Mouse (Mus musculus) erythroblast, embryonic 14.5 days (primary cell): ENCODE data around the gene Washc4. TPM values are rescaled to one million over a fixed set of nuclear protein-coding genes. Genes with fewer than 3 reads are reported as not detected.

Experiments used
- H3K27me3 ChIP-seq: 2 replicates; pipeline ENCODE4 v1.6.1; 2012; ENCODE audit warnings: inconsistent platforms; ENCODE audit not compliant: control insufficient read depth
- H3K36me3 ChIP-seq: 2 replicates; pipeline ENCODE4 v1.6.1; 2012; ENCODE audit warnings: mild to moderate bottlenecking, inconsistent platforms; ENCODE audit not compliant: control insufficient read depth
- H3K4me1 ChIP-seq: 2 replicates; pipeline ENCODE4 v1.6.1; 2012; ENCODE audit warnings: inconsistent platforms; ENCODE audit not compliant: control insufficient read depth
- H3K4me3 ChIP-seq: replicated peaks from 2 replicates; pipeline ENCODE3; 2012; ENCODE audit warnings: moderate library complexity, mild to moderate bottlenecking, inconsistent platforms
- H3K9me3 ChIP-seq: 2 replicates; pipeline ENCODE4 v1.6.1; 2012; ENCODE audit warnings: low read length, inconsistent platforms, mixed read lengths; ENCODE audit not compliant: control insufficient read depth
- GATA1 ChIP-seq: IDR thresholded peaks from 2 replicates; pipeline ENCODE4 v1.6.1; 2012; ENCODE audit warnings: low read length, inconsistent platforms, mixed read lengths
- TAL1 ChIP-seq: IDR thresholded peaks from 3 replicates; pipeline ENCODE4 v1.6.1; 2012; ENCODE audit warnings: low read length, inconsistent platforms, mixed read lengths
- polyA plus RNA-seq: library from polyadenylated mRNA; stranded (reverse); fragments of >175 nt; gene quantifications from 2 replicates; pipeline ENCODE4 v1.2.3, GENCODE M21; 2012

Washc4 gene
- polyA plus RNA-seq, 1 experiment = not detected

DNA sequence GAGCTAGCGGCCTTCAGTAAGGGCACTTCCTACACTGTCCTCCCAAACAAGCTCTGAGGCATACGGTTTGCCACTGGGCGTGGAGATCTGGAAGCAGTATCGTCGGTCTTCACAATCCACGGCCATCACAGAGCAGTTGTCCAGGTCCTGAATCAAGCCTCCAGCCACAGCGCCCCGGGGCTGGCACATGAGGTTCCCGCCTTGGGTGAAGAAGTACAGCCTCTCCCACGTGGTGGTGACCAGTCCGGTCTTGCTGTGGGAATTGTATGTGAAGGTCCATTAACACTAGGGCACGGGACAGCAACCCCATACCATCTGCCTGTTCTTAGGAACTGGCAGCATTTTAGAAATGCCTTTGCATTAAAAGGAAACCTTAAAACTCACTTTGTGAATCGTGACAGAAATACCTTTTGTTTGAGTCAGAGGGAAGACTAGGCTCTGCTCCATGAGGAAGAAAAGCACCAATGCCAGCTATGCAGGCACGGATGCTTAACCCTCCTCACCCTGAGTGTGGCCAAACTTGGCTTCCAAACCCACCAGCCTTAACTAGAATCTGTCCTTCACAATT is 69.2 kb downstream of the Washc4 start:
- Histone ChIP-seq H3K4me3 (no peak overlapping the region), H3K27me3 (no peaks in the 10 kb centered on the region), H3K36me3 (peaks cover 12% of the 10 kb centered on the region), H3K4me1 (no peaks in the 10 kb centered on the region), H3K9me3 (no peaks in the 10 kb centered on the region)
- no peak for TF ChIP-seq TAL1
- no peak for TF ChIP-seq GATA1

DNA sequence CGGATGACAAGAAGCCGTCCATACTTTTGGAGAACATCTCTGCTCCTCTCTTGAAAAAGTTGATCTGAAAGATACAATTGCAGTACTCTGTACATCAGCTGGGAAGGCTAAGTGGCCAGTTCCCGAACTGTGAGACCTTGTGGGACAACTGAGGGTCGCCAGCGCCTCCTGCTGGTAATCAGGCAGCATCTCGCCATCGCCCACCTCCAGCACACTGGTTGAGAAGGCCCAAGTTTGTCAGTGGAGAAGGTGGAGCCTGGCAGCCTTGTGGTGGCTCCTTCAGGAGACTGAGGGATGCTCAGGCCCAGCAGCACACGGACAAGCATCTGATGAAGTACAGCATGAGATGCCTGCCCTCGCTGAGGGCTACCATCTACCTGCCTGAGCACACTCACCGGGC is 73.8 kb downstream of the Washc4 start:
- no peak for TF ChIP-seq TAL1
- TF ChIP-seq GATA1 = no peak
- Histone ChIP-seq H3K27me3 (no peaks in the 10 kb centered on the region), H3K4me1 (no peaks in the 10 kb centered on the region), H3K9me3 (no peaks in the 10 kb centered on the region), H3K4me3 (no peak overlapping the region), H3K36me3 (peaks cover 9% of the 10 kb centered on the region; the same call in 1 of the 2 replicates)

DNA sequence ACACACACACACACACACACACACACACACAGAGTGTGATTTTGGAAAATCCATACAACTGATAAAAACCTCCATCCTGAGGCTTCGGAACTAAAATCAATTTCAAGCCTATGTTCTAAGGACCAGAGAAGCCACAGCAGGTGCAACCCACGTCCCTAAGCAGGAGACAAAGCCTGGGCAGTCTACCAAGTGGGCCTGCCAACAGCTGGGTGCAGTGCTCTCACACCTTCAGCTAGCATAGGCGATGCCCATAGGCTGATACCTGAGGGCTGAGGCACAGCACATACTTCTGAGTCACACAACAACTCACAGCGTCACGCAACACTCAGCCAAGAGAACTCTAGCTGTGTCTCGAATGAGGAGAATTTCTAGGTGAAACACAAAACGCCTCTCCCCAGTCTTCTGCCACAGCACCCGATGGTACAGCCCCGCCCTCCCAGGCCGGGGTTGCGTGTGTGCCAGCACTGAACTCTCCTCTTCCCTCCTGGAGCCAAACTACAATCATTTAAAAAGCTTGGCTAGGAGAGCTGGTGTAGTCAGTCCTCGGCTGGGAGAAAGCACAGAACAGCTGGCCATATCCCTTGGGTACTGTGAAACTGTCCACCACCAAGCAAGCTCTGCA is 75.4 kb downstream of the Washc4 start:
- peaks cover 5% of the 10 kb centered on the region; the same call in 1 of the 2 replicates for H3K36me3 ChIP-seq
- no peak overlapping the region for H3K4me3 ChIP-seq
- H3K4me1 ChIP-seq = no peaks in the 10 kb centered on the region
- H3K27me3 ChIP-seq = no peaks in the 10 kb centered on the region
- H3K9me3 ChIP-seq = no peaks in the 10 kb centered on the region
- TF ChIP-seq TAL1 (no peak), GATA1 (no peak)

DNA sequence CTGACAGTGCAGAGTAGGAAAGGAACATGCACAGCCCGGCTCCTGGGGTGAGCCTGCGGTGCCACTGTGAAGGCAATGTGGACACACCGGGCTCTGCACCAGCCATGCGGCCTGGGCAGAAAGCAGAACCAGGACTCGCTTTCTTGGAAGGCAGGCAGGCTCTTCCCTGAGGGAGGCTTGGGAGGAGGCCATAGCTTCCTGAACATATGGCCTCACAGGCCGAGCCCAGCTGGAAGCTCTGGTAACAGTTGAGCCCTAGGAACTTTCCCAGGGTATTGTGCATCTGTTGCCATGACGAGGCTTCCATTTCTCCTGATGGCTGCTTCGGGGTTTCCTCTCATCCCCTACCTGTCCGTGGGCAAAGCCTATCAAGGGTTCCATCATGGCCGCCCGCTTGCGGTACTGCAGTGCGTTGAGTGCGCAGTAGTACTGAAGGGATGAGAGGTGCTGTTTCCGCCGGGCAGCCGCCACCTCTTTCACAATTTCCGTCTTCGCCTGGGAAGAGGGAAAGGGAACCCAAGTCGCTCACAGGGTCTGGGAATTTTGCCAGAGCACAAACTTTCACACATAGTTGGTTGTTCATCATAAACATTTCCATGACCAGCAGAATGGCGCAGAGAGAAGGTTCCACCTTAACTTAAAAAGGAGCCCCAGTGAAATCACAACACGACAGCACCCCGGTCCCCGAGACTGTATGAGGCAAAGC is 77.0 kb downstream of the Washc4 start:
- H3K4me1 ChIP-seq = no peaks in the 10 kb centered on the region
- peaks cover 5% of the 10 kb centered on the region; the same call in 1 of the 2 replicates for H3K36me3 ChIP-seq
- H3K9me3 ChIP-seq = no peaks in the 10 kb centered on the region
- no peak for TF ChIP-seq TAL1
- no peak for TF ChIP-seq GATA1
- H3K4me3 ChIP-seq = no peak overlapping the region
- H3K27me3 ChIP-seq = no peaks in the 10 kb centered on the region

DNA sequence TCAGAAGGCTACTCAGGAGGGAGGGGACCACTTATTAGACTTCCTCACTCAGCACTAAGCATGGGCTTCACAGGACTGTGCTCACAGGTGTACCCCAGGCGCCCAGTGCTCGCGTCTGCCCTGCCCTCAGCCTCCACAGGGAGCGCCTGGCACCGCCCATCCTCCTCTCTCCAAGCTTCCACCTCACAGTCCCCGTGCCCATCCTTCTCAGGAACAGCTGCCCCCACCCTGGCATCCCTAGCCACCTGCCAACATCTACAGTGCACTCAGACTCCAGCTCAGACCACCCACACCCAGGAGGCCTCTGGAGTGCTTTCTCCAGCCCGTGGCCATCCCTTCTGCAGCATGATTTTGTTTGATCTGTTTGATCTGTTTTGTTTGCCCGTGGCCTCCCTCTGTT is 80.5 kb downstream of the Washc4 start:
- Histone ChIP-seq H3K4me3 (no peak overlapping the region), H3K9me3 (no peaks in the 10 kb centered on the region)
- TF ChIP-seq TAL1 (no peak), GATA1 (no peak)

DNA sequence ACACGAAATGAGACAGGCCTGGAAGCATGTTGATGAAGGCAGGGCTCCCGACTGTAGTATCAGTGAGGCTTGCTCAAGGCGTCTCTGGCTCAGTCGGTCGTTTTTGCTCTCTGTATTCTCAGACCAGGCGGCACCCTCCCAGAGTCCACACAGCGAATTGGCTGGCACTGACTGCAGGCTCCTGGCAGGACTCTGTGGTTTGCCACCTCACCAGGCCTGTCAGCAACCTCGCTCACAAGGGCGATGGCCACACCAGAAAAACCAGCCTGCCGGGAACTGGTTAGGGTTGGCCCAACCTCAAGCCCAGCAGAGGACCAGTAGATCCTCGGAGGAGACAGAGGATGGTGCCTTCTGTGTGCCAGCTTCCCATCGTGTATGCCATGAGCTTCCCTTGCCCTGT is 81.3 kb downstream of the Washc4 start:
- Histone ChIP-seq H3K9me3 (no peaks in the 10 kb centered on the region), H3K27me3 (no peaks in the 10 kb centered on the region), H3K36me3 (peaks cover 3% of the 10 kb centered on the region; the same call in 1 of the 2 replicates), H3K4me1 (no peaks in the 10 kb centered on the region), H3K4me3 (no peak overlapping the region)
- TF ChIP-seq TAL1 (no peak), GATA1 (no peak)

More for the DNA sequence above, 80.5 kb downstream of the Washc4 start:
- no peaks in the 10 kb centered on the region for H3K4me1 ChIP-seq
- no peaks in the 10 kb centered on the region for H3K27me3 ChIP-seq
- peaks cover 3% of the 10 kb centered on the region; the same call in 1 of the 2 replicates for H3K36me3 ChIP-seq

DNA sequence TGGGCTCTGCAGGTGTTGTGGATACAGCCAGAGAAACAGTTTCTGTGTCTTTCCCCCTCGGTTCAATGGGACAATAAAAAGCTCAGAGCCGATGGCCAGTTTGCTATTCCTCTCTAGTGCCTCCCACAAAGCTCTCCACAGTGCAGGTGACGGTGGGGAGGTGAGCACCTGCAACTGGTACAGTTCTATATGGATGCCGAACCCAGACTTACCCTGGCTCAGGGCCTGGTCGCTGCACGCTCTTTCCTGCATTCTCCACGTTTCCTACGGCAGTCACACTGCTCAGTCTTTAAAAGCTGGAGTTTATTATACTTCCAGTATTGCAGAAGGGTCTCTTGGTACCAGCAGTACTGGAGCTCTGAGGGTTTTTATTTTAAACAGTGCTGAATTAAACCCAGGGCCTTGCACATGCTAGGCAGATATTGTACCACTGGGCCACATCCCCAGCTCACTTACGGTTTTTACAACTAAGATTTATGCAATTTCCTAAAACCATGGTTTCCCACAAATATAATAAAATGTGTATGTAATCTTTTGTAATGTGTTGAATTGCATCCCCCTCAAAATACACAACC is 83.6 kb downstream of the Washc4 start:
- no peaks in the 10 kb centered on the region for H3K9me3 ChIP-seq
- no peak overlapping the region for H3K4me3 ChIP-seq
- H3K4me1 ChIP-seq = no peaks in the 10 kb centered on the region
- peaks cover 4% of the 10 kb centered on the region; the same call in 1 of the 2 replicates for H3K36me3 ChIP-seq
- TF ChIP-seq GATA1 = no peak
- TF ChIP-seq TAL1 = no peak
- no peaks in the 10 kb centered on the region for H3K27me3 ChIP-seq

DNA sequence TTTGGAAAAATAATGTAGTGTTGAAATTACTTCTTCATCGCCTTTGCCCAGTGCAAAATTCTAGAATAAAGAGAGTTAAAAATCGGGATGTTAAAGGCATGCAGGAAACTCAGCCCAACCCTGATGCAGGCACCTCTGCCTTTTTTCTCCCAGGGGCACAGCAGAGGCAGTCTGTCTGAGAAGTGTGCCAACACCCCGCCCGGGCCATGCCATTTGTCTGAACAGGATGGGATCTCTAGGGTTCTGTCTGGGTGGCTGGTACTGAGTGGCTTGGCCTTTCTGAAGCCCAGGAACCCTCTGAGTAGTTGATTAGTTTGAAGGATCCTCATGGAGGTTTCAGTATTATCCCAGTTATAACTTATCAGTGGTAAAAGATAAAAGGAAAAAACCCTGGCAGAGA is 84.7 kb downstream of the Washc4 start:
- no peak for TF ChIP-seq TAL1
- no peak for TF ChIP-seq GATA1
- H3K36me3 ChIP-seq = peaks cover 6% of the 10 kb centered on the region; the same call in 1 of the 2 replicates
- H3K9me3 ChIP-seq = no peaks in the 10 kb centered on the region
- H3K4me1 ChIP-seq = no peaks in the 10 kb centered on the region
- H3K4me3 ChIP-seq = no peak overlapping the region
- H3K27me3 ChIP-seq = no peaks in the 10 kb centered on the region

DNA sequence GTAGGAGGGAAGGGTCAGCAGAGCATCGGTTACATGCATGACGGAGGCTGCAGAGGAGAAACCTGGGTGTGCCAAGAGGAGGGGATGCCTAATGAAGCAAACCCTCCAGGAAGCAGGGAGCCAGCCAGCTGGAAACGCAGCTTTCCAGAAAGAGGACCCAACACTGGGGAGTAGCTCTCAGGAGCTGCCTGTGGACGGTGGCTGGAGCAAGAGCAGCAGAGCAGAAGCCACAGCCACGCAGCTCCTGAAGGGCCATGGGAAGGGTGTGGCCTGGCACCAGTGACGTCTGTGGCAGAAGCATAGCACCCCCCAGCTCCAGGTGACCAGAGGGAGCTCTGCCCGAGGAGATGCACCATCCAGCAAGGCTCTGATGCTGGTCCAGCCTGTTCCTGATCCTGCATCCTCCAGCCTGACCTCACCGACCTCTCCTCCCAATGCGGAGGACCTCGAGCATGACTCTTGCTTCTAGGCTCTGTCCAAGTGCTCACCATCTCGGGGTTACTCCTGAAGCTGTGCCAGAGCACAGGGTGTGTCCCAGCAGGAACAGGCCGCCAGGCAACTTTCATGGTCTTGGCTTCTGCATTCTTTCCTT is 85.7 kb downstream of the Washc4 start:
- H3K9me3 ChIP-seq = no peaks in the 10 kb centered on the region
- no peak overlapping the region for H3K4me3 ChIP-seq
- H3K36me3 ChIP-seq = peaks cover 6% of the 10 kb centered on the region; the same call in 1 of the 2 replicates
- H3K4me1 ChIP-seq = no peaks in the 10 kb centered on the region
- H3K27me3 ChIP-seq = no peaks in the 10 kb centered on the region
- TF ChIP-seq GATA1 (no peak), TAL1 (no peak)
